Mouse (Mus musculus) heart, embryonic 10.5 days (tissue): ENCODE measurements around the gene Kmt2b. TPM values are rescaled to one million over a fixed set of nuclear protein-coding genes. Genes with fewer than 3 reads are reported as not detected.

Experiments
- DNase-seq: peaks from one replicate; pipeline ENCODE4 v3.0.0-alpha.2; 2017; ENCODE audit warnings: low spot score
- H3K27ac ChIP-seq: fragments of 300-500 bp; sonication (generic); 2 replicates; pipeline ENCODE4 v1.5.1; 2016; ENCODE audit warnings: mild to moderate bottlenecking
- H3K27me3 ChIP-seq: fragments of 300-500 bp; sonication (generic); 2 replicates; pipeline ENCODE4 v1.6.1; 2016; ENCODE audit warnings: mild to moderate bottlenecking; ENCODE audit not compliant: poor library complexity, insufficient read depth, severe bottlenecking
- H3K36me3 ChIP-seq: fragments of 300-500 bp; sonication (generic); 2 replicates; pipeline ENCODE4 v1.6.1; 2016; ENCODE audit warnings: mild to moderate bottlenecking, moderate library complexity
- H3K4me1 ChIP-seq: fragments of 300-500 bp; sonication (generic); 2 replicates; pipeline ENCODE4 v1.6.1; 2016; ENCODE audit warnings: mild to moderate bottlenecking
- H3K4me3 ChIP-seq: fragments of 300-500 bp; sonication (generic); 2 replicates; pipeline ENCODE4 v1.5.1; 2016; ENCODE audit warnings: mild to moderate bottlenecking, moderate library complexity
- H3K9me3 ChIP-seq: fragments of 300-500 bp; sonication (generic); 2 replicates; pipeline ENCODE4 v1.6.1; 2016; ENCODE audit warnings: mild to moderate bottlenecking, moderate library complexity
- WGBS: fragments of 180-500 bp; shearing (Covaris S2); methylation state at CpG from one replicate; pipeline ENCODE4 v1.1.7; 2016; 5-methylcytosine and 5-hydroxymethylcytosine counted together
- polyA plus RNA-seq: library from polyadenylated mRNA; unstranded; fragments of >200 nt; fragmentation: Nextera tagmentation; extraction: Ambion mirVana; gene quantifications from 2 replicates; pipeline ENCODE4 v1.2.1, GENCODE M21; 2016

The Kmt2b gene
- polyA plus RNA-seq, 1 experiment from 2014 or later: 8.3 TPM

DNA sequence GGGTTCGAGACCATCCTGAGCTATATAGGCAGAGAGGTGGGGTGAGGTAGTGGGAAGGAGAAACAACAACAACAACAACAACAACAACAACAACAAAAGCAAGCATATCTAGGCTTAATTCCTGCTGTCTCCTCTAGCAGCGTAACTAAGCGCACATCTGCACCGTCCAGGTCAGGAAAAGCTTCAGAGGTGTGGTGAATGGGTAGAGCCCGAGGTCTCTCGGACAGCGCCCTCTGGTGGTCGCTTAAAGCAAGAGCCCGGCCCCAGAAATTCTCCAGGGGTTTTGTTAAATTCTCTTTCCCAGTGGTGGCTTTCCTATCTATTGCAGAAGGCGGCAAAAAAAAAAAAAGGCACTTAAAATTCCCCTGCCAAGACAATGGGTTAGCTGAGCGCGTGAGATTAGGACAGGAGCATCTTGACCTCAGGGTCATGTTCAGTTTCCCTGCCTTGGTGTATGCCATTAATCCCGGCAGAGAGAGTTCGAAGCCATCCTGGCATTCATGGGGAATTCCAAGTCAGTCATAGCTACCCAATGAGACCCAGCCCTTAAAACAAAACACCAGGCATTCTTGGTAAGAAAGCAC, 25.1 kb upstream of the Kmt2b start:
- 22% methylated on average over 14 of the region's 14 CpGs for WGBS
- peaks cover 35% of the 10 kb centered on the region for H3K36me3 ChIP-seq

DNA sequence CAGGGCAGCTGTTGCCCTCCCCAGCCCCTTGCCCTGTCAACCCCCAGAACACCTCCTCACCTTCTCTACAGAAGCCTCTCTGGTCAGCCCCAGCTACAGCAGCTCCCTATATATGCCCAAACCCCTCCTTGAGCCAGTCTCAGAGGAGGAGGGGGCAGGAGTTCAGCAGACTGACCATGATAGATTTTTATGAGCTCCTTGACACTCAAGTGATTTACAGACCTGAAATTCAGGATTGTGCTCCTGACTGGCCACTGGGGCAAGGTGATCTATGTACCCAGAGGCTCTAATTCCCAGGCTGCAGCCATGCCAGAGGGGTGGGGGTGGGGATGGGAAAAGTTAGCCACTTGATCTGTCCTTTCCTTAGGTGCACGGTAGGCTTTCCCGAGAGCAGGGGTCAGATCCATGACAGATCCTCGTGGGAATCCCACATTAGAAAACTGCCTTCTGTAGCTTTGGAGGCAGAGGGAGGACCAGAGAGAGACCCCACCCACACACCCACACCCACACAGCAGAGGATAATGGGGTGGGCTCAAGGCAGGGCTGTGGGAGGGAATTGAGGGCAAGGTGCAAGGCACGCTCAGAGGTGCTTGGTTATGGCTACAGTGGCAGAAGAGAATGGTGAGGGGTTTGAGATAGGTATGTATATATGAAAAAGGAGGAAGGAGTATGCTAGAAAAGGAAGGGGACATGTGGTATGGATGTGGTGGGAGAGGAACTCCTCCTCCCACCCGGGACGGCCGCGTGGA, 24.3 kb upstream of the Kmt2b start, which contains the start of gene Upk1a:
Upk1a (minus strand) TSS at position 194 of the 749 bp plus-strand sequence.
- Histone ChIP-seq H3K4me3 (no peak within 1 kb of the TSS), H3K9me3 (no peaks in the 10 kb centered on the region), H3K4me1 (peaks cover 17% of the 10 kb centered on the region), H3K27ac (no peak within 1 kb of the TSS), H3K36me3 (peaks cover 27% of the 10 kb centered on the region), H3K27me3 (peaks cover 3% of the 10 kb centered on the region; the same call in 1 of the 2 replicates)
- no peak for DNase-seq
- WGBS: 84% methylated on average over 8 of the region's 8 CpGs

More for the DNA sequence above, 25.1 kb upstream of the Kmt2b start:
- DNase-seq: no peak
- H3K4me3 ChIP-seq: no peak overlapping the region
- H3K9me3 ChIP-seq: no peaks in the 10 kb centered on the region
- peaks cover 1% of the 10 kb centered on the region; the same call in 1 of the 2 replicates for H3K27me3 ChIP-seq
- H3K27ac ChIP-seq: no peak overlapping the region
- peaks cover 17% of the 10 kb centered on the region for H3K4me1 ChIP-seq

DNA sequence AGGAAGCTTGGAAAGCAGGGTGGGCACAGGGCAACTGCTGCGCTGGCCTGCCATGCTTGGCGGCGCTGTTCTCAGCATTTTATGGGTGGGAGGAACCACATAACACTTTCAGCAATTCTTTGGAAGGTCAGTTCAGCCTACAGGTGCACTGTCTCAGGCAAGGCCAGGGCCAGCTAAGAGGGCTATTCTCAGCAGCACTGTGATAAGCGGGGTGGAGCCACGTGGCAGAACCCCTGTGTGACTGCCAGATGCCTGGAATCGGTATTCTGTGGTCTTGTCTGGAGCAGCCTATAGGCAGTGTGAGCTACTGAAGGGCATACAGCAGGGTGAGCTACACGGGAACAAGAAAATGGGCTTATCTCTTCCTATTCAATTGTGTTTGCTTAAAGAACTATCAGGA, 21.5 kb upstream of the Kmt2b start:
- Histone ChIP-seq H3K27me3 (peaks cover 9% of the 10 kb centered on the region; the same call in 1 of the 2 replicates), H3K36me3 (peaks cover 2% of the 10 kb centered on the region; the same call in 1 of the 2 replicates), H3K9me3 (no peaks in the 10 kb centered on the region), H3K27ac (0 out of 2 replicates have a peak overlapping the region, but pooled peaks have one; percentile 26), H3K4me3 (0 out of 2 replicates have a peak overlapping the region, but pooled peaks have one; percentile 0), H3K4me1 (peaks cover 17% of the 10 kb centered on the region)
- no peak for DNase-seq
- 37% methylated on average over 7 of the region's 7 CpGs for WGBS

DNA sequence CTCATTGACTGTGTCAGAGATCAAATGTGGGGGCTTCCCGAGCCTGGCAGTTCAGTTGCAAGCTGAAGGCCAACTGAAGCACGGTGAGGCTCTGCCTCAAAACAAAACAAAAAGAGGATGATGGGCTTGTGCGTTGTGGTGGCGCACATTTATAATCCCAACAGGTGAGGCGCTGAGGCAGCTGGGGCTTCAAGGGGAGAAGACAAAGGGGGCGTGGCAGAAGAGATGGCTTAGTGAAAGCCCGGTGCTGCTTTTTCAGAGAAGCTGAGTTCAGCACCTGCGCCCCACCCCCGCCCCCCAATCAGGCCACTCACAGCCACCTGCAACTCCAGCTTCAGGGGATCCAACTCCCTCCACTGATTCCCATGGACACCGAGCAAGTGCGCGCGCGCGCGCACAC, 19.9 kb upstream of the Kmt2b start:
- H3K4me1 ChIP-seq: peaks cover 14% of the 10 kb centered on the region
- DNase-seq: no peak
- 49% methylated on average over 16 of the region's 16 CpGs for WGBS
- peaks cover 9% of the 10 kb centered on the region; the same call in 1 of the 2 replicates for H3K27me3 ChIP-seq
- H3K36me3 ChIP-seq: no peaks in the 10 kb centered on the region
- no peak overlapping the region for H3K27ac ChIP-seq
- H3K9me3 ChIP-seq: no peaks in the 10 kb centered on the region
- no peak overlapping the region for H3K4me3 ChIP-seq

DNA sequence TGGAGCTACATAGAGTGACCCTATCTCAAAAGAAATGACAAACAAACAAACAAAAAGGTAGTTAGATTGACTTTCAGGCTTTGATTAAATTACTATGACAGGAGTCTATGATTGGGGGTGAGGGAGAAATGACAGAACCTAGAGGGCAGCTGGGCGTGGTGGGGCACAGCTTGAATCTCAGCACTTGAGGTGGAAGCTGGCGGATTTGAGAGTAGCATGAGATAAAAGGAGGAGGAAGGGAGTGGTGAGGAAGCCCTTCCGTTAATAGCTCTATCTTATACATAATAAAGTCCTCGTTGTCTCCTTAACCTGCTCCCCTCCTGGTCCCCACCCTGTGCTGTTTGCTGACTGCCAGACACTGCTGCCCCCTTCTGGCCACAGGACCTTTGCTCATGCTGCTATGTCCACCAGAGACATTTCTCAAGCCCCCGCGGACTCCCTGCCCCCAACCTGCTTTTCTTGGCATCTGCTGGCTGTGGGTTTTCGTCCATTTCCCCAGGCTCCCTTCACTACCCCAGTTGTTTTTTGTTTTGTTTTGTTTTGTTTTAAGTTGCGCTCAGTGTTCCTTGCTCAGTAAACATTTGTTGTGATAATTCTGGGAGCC, 19.3 kb upstream of the Kmt2b start:
- Histone ChIP-seq H3K9me3 (no peaks in the 10 kb centered on the region), H3K27ac (no peak overlapping the region), H3K4me1 (peaks cover 12% of the 10 kb centered on the region), H3K27me3 (peaks cover 9% of the 10 kb centered on the region; the same call in 1 of the 2 replicates), H3K36me3 (no peaks in the 10 kb centered on the region), H3K4me3 (no peak overlapping the region)
- 23% methylated on average over 8 of the region's 8 CpGs for WGBS
- no peak for DNase-seq

DNA sequence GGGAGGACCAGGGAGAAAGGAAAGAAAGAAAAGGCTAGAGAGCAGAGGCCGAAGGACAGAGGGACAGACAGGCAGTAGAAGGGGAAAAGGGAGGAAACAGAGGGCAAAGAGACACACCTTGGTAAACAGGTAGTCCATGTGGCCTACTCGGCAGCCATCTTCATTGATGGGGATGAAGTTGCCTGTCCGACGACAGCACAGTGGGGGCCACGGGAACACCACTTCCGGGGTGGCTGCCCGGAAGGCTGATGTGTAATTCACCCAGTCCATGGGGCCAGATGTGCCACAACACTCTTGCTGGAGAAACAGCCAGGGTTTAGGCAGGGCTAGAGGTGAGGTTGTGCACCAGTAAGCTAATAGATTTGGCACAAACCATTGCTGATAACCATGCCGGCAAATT, 16.4 kb upstream of the Kmt2b start:
- Histone ChIP-seq H3K36me3 (no peaks in the 10 kb centered on the region), H3K27me3 (peaks cover 9% of the 10 kb centered on the region; the same call in 1 of the 2 replicates), H3K4me3 (no peak overlapping the region), H3K4me1 (peaks cover 20% of the 10 kb centered on the region), H3K9me3 (no peaks in the 10 kb centered on the region), H3K27ac (no peak overlapping the region)
- no peak for DNase-seq
- 76% methylated on average over 8 of the region's 8 CpGs for WGBS

DNA sequence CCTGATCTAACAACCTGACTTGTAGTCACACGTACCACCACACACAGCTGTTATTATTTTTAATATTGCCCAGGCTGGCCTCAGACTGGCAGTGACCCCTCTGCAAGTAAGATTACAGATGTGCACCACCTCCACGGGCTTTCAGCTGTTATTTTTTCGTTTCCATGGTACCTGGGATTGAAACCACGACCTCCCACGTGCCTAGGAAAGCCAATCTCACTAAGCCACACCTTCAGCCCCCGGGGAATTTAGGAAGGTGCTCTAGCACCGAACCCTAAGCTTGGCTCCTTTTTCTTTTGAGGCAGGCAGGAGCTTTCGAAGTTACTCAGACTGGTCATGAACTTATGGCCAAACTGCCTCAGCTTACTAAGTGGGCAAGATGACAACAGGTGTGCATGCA, 15.9 kb upstream of the Kmt2b start:
- H3K27me3 ChIP-seq: peaks cover 9% of the 10 kb centered on the region; the same call in 1 of the 2 replicates
- H3K4me3 ChIP-seq: no peak overlapping the region
- no peaks in the 10 kb centered on the region for H3K9me3 ChIP-seq
- no peaks in the 10 kb centered on the region for H3K36me3 ChIP-seq
- H3K27ac ChIP-seq: no peak overlapping the region
- DNase-seq: no peak
- WGBS: 58% methylated on average over 8 of the region's 8 CpGs
- H3K4me1 ChIP-seq: peaks cover 19% of the 10 kb centered on the region

DNA sequence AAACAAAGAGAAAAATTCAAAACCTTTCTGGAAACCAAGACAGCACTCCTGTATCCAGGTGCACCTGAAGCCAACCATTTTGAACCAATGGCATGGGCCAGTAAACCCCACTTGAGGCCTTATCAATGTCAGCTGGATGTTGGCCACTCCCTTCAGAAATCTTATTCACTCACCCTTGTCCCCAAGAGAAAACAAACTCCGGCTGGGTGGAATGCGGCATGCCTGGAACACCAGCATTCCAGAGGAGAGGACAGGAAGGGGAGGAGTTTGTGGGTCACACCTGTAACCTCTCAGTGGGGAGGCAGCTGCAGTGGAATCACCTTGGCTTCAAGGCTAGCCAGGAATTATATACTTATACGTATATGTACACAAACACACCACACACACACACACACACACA, 14.1 kb upstream of the Kmt2b start:
- H3K27ac ChIP-seq: no peak overlapping the region
- no peak overlapping the region for H3K4me3 ChIP-seq
- no peaks in the 10 kb centered on the region for H3K36me3 ChIP-seq
- WGBS: 23% methylated on average over 3 of the region's 3 CpGs
- H3K27me3 ChIP-seq: peaks cover 5% of the 10 kb centered on the region; the same call in 1 of the 2 replicates
- DNase-seq: no peak
- no peaks in the 10 kb centered on the region for H3K9me3 ChIP-seq
- peaks cover 18% of the 10 kb centered on the region for H3K4me1 ChIP-seq

DNA sequence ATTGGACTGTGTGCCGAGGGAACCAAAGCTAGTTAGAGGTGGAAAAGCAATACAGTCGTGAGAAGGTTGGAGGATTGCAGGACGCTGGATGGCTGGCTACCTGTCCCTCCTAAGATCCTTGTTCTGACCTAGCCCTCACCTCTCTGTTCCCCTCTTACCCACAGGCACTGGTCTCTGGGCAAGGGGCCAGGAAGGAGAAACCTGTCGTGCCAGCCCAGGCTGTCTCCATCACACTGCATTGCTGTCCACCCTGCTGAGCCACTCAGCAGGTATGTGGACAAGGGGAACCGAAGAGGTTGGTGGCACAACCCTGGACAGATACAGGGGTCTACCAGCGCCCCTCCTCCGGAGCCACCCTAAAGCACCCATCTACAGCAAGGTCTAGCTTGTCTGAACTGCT, 12.1 kb upstream of the Kmt2b start:
- DNase-seq: no peak
- WGBS: 72% methylated on average over 7 of the region's 7 CpGs
- no peaks in the 10 kb centered on the region for H3K36me3 ChIP-seq
- no peaks in the 10 kb centered on the region for H3K27me3 ChIP-seq
- H3K4me3 ChIP-seq: no peak overlapping the region
- no peak overlapping the region for H3K27ac ChIP-seq
- H3K4me1 ChIP-seq: peaks cover 18% of the 10 kb centered on the region
- H3K9me3 ChIP-seq: no peaks in the 10 kb centered on the region

DNA sequence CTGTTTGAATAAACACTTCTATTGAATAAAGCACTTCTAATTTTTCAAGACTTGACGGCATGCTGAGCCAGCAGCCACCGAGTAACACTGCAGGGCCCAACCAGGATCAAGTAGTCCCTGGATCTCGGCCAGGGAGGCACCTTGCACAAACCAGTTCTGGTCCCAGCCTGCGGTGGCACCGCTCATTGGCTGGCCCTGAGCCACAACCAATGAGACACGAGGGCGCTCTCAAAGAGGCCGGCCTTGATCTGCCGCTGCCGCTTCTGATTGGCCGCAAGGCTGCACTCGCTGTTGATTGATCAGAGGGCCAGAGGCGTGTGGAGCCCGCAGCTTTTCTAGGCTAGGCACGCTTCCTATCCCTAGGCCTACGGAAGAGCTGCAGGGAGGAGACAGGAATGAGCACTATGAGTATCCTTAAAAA, 11.4 kb upstream of the Kmt2b start:
- 2% methylated on average over 16 of the region's 16 CpGs for WGBS

DNA sequence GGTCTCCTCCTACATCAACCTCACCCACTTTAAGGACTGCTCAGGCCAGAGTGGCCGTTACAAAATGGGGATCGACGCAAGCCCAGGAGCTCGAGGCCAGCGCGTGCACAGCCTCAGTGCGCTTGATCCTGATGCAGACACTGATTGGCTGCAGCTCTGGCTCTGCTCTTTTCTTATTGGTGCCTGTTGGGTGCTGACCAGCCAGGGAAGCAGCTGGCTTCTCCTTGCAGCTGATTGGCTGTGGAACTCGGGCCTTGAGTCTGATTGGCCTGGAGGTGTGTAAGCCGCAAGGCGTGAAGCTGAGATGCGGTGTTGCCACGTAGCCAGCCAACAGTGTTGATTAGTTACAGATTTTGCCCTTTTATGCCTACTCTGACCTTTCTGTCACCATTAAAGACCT, 10.3 kb upstream of the Kmt2b start, which contains the start of gene Zbtb32:
Zbtb32 (minus strand) TSS at position 124 of the 400 bp plus-strand sequence.
- peak within 1 kb of the TSS; percentile 19; the same call in 1 of the 2 replicates for H3K4me3 ChIP-seq
- peaks cover 8% of the 10 kb centered on the region; the same call in 1 of the 2 replicates for H3K27me3 ChIP-seq
- no peak for DNase-seq
- 91% methylated on average over 12 of the region's 12 CpGs for WGBS
- H3K27ac ChIP-seq: no peak within 1 kb of the TSS
- no peaks in the 10 kb centered on the region for H3K36me3 ChIP-seq
- peaks cover 18% of the 10 kb centered on the region for H3K4me1 ChIP-seq
- no peaks in the 10 kb centered on the region for H3K9me3 ChIP-seq

More for the DNA sequence above, 11.4 kb upstream of the Kmt2b start:
- H3K27ac ChIP-seq: no peak overlapping the region
- no peaks in the 10 kb centered on the region for H3K9me3 ChIP-seq
- no peaks in the 10 kb centered on the region for H3K36me3 ChIP-seq
- H3K4me1 ChIP-seq: peaks cover 18% of the 10 kb centered on the region
- peak overlapping the region; percentile 19 for H3K4me3 ChIP-seq
- peaks cover 4% of the 10 kb centered on the region; the same call in 1 of the 2 replicates for H3K27me3 ChIP-seq
- peak; percentile 97 for DNase-seq

DNA sequence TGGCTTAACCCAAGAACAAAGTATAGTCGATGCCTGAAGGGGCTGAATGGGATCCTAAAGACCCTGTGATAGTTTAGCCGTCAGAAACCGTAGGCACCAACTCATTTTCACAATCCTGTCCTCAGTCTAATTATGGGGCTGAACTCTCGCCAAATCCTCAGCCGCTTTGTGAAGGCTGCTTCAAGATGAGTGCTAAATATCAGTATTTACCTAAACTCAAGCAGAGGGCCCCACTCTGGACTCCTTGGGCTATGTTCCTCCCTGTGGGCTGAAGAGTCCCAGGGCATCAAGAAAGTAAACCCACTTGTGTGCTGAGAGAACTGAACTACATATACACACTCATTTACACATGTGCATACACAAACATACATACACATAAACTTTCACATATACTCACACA, 8.3 kb upstream of the Kmt2b start:
- Histone ChIP-seq H3K4me1 (peaks cover 12% of the 10 kb centered on the region), H3K9me3 (no peaks in the 10 kb centered on the region), H3K27me3 (peaks cover 8% of the 10 kb centered on the region; the same call in 1 of the 2 replicates), H3K4me3 (no peak overlapping the region), H3K36me3 (no peaks in the 10 kb centered on the region), H3K27ac (no peak overlapping the region)
- 78% methylated on average over 5 of the region's 5 CpGs for WGBS
- DNase-seq: no peak

DNA sequence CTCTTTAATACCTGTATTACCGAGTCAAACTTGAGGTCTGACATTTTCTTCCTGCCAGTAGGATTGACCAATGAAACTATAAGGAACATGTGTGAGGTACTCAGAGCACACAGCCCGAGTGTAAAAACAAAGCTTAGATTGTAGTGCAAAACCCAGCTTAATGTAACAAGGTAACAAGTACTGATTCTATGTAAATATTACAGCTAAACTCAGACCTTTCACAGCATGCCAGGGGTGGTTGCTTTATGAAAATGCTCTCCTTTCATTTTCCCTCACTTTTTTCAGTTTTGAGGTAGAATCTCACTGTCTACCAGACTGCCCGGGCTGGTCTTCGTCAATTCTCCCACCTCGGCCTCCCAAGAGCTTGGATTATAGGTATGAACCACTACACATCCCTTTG, 7.6 kb upstream of the Kmt2b start:
- Histone ChIP-seq H3K4me3 (no peak overlapping the region), H3K27ac (no peak overlapping the region), H3K36me3 (no peaks in the 10 kb centered on the region), H3K9me3 (no peaks in the 10 kb centered on the region), H3K4me1 (peaks cover 12% of the 10 kb centered on the region), H3K27me3 (peaks cover 8% of the 10 kb centered on the region; the same call in 1 of the 2 replicates)
- DNase-seq: no peak
- WGBS: 76% methylated on average over 5 of the region's 5 CpGs
